Mouse (Mus musculus): ENCODE results near the gene 1700025C18Rik. TPM values are rescaled to one million over a fixed set of nuclear protein-coding genes. Genes with fewer than 3 reads are reported as not detected.

1700025C18Rik gene
- not detected in 2 replicates for total RNA-seq (2023)

GRCm38 (mm10) chr2:165090650-165091049, at the start of gene 1700025C18Rik:
Gene 1700025C18Rik, minus strand, starts transcription at chr2:165090750.

GRCm38 (mm10) chr2:165054888-165055852, 35.4 kb downstream of the 1700025C18Rik start, which contains the start of gene Cd40:
Gene Cd40, plus strand, starts transcription at chr2:165055627.

GRCm38 (mm10) chr2:165034131-165035057, 56.2 kb downstream of the 1700025C18Rik start, which contains the start of gene Ncoa5:
Gene Ncoa5, minus strand, starts transcription at chr2:165034867.

Other genes with a start within 250 kb of the 1700025C18Rik start
- gene Pltp, start 233.0 kb downstream of the 1700025C18Rik start, total RNA-seq (2023): 1.7 and 3.0 TPM in 2 replicates
- gene Pcif1, start 211.4 kb downstream of the 1700025C18Rik start, total RNA-seq (2023): 48.8 and 69.6 TPM in 2 replicates
- gene Zfp335, start 179.0 kb downstream of the 1700025C18Rik start, total RNA-seq (2023): 32.4 and 36.5 TPM in 2 replicates
- gene Mmp9, start 150.0 kb downstream of the 1700025C18Rik start, total RNA-seq (2023): 2,237 and 2,648 TPM in 2 replicates
- 6.8 and 7.2 TPM in 2 replicates for gene Slc12a5, start 129.9 kb downstream of the 1700025C18Rik start, total RNA-seq (2023)
- 13.5 TPM in 2 replicates for gene Ncoa5, start 55.9 kb downstream of the 1700025C18Rik start, total RNA-seq (2023)
- gene Cd40, start 35.1 kb downstream of the 1700025C18Rik start, total RNA-seq (2023): 7.7 and 8.0 TPM in 2 replicates
- not detected in 2 replicates for gene Cdh22, start 144.1 kb upstream of the 1700025C18Rik start, total RNA-seq (2023)
- 78.2 and 90.9 TPM in 2 replicates for gene Slc35c2, start 197.1 kb upstream of the 1700025C18Rik start, total RNA-seq (2023)
- 39.3 and 46.0 TPM in 2 replicates for gene Elmo2, start 235.7 kb upstream of the 1700025C18Rik start, total RNA-seq (2023)